In the genomic region with DNA sequence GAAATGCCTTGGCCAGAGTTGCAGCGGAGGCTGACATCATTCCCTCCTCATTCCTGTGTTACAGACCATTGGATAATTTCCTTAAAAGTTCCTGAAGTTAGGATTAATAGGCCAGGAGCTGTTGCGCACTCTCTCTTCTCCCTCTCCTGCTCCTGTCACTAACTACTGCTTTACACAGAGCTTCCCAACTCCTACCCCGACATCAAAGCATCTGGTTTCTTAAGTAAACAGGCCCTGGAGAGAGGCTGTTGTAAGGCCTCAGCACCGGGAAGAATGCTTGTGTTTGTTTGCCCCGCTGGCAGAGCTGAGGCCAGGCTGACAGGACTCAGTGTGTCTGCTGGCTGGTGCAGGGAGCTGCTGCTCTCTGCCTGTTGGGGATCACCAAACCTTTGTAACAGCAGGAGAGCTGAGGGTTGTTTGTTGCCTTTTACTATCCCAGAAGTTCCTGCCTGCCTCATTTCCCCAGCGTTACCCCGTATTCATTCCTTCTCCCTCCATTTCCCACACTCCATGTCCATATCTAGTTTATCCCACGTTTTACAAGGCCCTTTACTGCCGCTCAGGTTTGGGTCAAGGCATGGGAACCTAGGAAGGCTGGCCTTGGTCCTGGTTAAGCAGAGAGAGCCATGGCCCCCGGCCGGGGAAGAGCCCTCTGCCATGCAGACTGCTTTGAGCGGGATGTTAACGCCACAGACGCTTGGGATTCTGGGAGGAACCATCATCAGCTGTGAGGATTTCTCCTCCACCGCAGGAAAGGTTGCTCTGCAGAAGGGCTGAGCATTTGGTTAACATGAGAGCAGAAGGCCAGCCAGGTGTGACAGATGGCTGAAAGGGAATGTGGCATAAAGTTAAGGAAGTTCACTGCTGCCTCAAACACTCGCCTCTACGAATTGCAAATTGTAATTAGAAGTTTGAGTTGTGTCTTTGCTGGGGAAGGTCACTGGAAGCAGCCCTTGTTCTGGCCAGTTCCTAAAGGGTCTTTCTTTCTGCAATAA, we compare ENCODE assay signal across 8 mouse cellular contexts. TPM values are rescaled to one million over a fixed set of nuclear protein-coding genes. Genes with fewer than 3 reads are reported as not detected.
A peak's percentile ranks its signal among the peaks of the same experiment; 100 is the strongest.
DNase-seq lines count a peak whose midpoint lies in the region; ATAC-seq and TF ChIP-seq lines count a peak whose summit lies in the region.

No protein-coding gene starts in this region.

- no peaks in the 10 kb centered on the region for H3K27me3 ChIP-seq in embryonic facial prominence, embryonic 12.5 days
- no peaks in the 10 kb centered on the region for H3K27me3 ChIP-seq in intestine, embryonic 15.5 days (replicated peaks)
- H3K27me3 ChIP-seq in lung, postnatal 0 days (replicated peaks; ENCODE audit: insufficient read depth, low read length) = no peaks in the 10 kb centered on the region

- peak overlapping the region; percentile 13; the same call in 1 of the 2 replicates for H3K9ac ChIP-seq in embryonic facial prominence, embryonic 12.5 days
- H3K9ac ChIP-seq in intestine, embryonic 15.5 days = 0 out of 2 replicates have a peak overlapping the region, but pooled peaks have one; percentile 21
- H3K9ac ChIP-seq in lung, postnatal 0 days (replicated peaks; ENCODE audit: low read depth) = no peak overlapping the region

- peaks cover 35% of the 10 kb centered on the region for H3K4me1 ChIP-seq in embryonic facial prominence, embryonic 12.5 days
- H3K4me1 ChIP-seq in intestine, embryonic 15.5 days (replicated peaks) = peaks cover 24% of the 10 kb centered on the region
- H3K4me1 ChIP-seq in lung, postnatal 0 days (ENCODE audit: insufficient read depth, low read depth, low read length) = peaks cover 28% of the 10 kb centered on the region; the same call in 1 of the 2 replicates

- no peaks in the 10 kb centered on the region for H3K9me3 ChIP-seq in embryonic facial prominence, embryonic 12.5 days
- H3K9me3 ChIP-seq in intestine, embryonic 15.5 days = no peaks in the 10 kb centered on the region
- H3K9me3 ChIP-seq in lung, postnatal 0 days (ENCODE audit: low read length) = no peaks in the 10 kb centered on the region

- TF ChIP-seq CTCF in layer of hippocampus, adult 2 months (conservative IDR thresholded peaks at IDR 0.05) = no peak
- TF ChIP-seq CTCF in lung, postnatal 0 days (IDR thresholded peaks at IDR 0.05) = no peak

- DNase-seq in layer of hippocampus, adult 2 months (ENCODE audit: low spot score in 2 of 2) = peak in 1 of 2 experiments; percentile 65
- no peak for DNase-seq in layer of hippocampus, adult 9-11 months
- peak; percentile 84 for DNase-seq in lung, postnatal 0 days (ENCODE audit: low spot score)
- peak; percentile 52 for DNase-seq in yolk sac, embryonic 10.5 days (ENCODE audit: low spot score)
- no peak for DNase-seq in thymus, postnatal 14 days
- no peak for DNase-seq in right cerebral cortex, postnatal 25 days

- H3K4me2 ChIP-seq in embryonic facial prominence, embryonic 12.5 days (replicated peaks) = peak overlapping the region; percentile 24
- H3K4me2 ChIP-seq in intestine, embryonic 15.5 days (replicated peaks) = peak overlapping the region; percentile 26
- peak overlapping the region; percentile 95 for H3K4me2 ChIP-seq in lung, postnatal 0 days (replicated peaks; ENCODE audit: low read depth, low read length)

- TF ChIP-seq EP300 in lung, postnatal 0 days (IDR thresholded peaks at IDR 0.05) = peak; percentile 56

- ATAC-seq in embryonic facial prominence, embryonic 12.5 days (ENCODE audit: insufficient number of reproducible peaks, insufficient read depth, low FRiP score, low TSS enrichment) = no peak
- peak; percentile 27 for ATAC-seq in intestine, embryonic 15.5 days
- ATAC-seq in lung, postnatal 0 days = peak; percentile 44

- H3K27ac ChIP-seq in layer of hippocampus, adult 2 months = peak overlapping the region; percentile 92
- 0 out of 2 replicates have a peak overlapping the region, but pooled peaks have one; percentile 32 for H3K27ac ChIP-seq in embryonic facial prominence, embryonic 12.5 days
- peak overlapping the region; percentile 24; the same call in 1 of the 2 replicates for H3K27ac ChIP-seq in intestine, embryonic 15.5 days
- H3K27ac ChIP-seq in lung, postnatal 0 days (ENCODE audit: low read length) = peak overlapping the region; percentile 86

- H3K36me3 ChIP-seq in embryonic facial prominence, embryonic 12.5 days = no peaks in the 10 kb centered on the region
- H3K36me3 ChIP-seq in intestine, embryonic 15.5 days = no peaks in the 10 kb centered on the region
- no peaks in the 10 kb centered on the region for H3K36me3 ChIP-seq in lung, postnatal 0 days (ENCODE audit: insufficient read depth, low read length)

- 16% methylated on average over 17 of the region's 17 CpGs for WGBS in embryonic facial prominence, embryonic 12.5 days
- WGBS in intestine, embryonic 15.5 days = 30% methylated on average over 17 of the region's 17 CpGs
- WGBS in lung, postnatal 0 days = 31% methylated on average over 17 of the region's 17 CpGs

- H3K4me3 ChIP-seq in layer of hippocampus, adult 2 months = peak overlapping the region; percentile 71
- no peak overlapping the region for H3K4me3 ChIP-seq in embryonic facial prominence, embryonic 12.5 days
- no peak overlapping the region for H3K4me3 ChIP-seq in intestine, embryonic 15.5 days (replicated peaks)
- H3K4me3 ChIP-seq in lung, postnatal 0 days (ENCODE audit: low read depth, low read length) = no peak overlapping the region; the same call in 1 of the 2 replicates

RNA-seq across cellular contexts. Expression of a gene that starts 4.2 kb away (rescaled TPM):
- total RNA-seq in layer of hippocampus, adult 2 months (2021) = 100 to 1,000 TPM; 360 to 361 TPM
- polyA plus RNA-seq in embryonic facial prominence, embryonic 12.5 days (2016; fragmentation: Nextera tagmentation; extraction: Ambion mirVana) = 15.8 and 18.2 TPM in 2 replicates
- polyA plus RNA-seq in intestine, embryonic 15.5 days (2015; fragmentation: Nextera tagmentation; extraction: Ambion mirVana) = 9.4 and 10.4 TPM in 2 replicates
- 30.8 and 34.2 TPM in 2 replicates for polyA plus RNA-seq in lung, postnatal 0 days (2015; fragmentation: Nextera tagmentation; extraction: Ambion mirVana)

RNA-seq across cellular contexts. Expression of a gene that starts 31.4 kb away (rescaled TPM):
- total RNA-seq in layer of hippocampus, adult 2 months (2021) = 10 to 100 TPM; 68.2 to 76.8 TPM
- 263 and 288 TPM in 2 replicates for polyA plus RNA-seq in embryonic facial prominence, embryonic 12.5 days (2016; fragmentation: Nextera tagmentation; extraction: Ambion mirVana)
- 271 and 291 TPM in 2 replicates for polyA plus RNA-seq in intestine, embryonic 15.5 days (2015; fragmentation: Nextera tagmentation; extraction: Ambion mirVana)
- polyA plus RNA-seq in lung, postnatal 0 days (2015; fragmentation: Nextera tagmentation; extraction: Ambion mirVana) = 156 and 163 TPM in 2 replicates

Comparison
In these comparisons a context has a peak if more than half of its experiments do, and no peak if none do; other contexts are left out.
1. DNase-seq: peak in lung, postnatal 0 days (single experiment) and yolk sac, embryonic 10.5 days (single experiment); none in layer of hippocampus, adult 9-11 months (single experiment), thymus, postnatal 14 days (single experiment) and right cerebral cortex, postnatal 25 days (single experiment).
2. H3K27ac ChIP-seq: peak in every context shown above with its lines; median percentile 92 in layer of hippocampus, adult 2 months; 86 in lung, postnatal 0 days; 32 in embryonic facial prominence, embryonic 12.5 days; 24 in intestine, embryonic 15.5 days.
3. H3K4me2 ChIP-seq: peak in every context shown above with its lines; median percentile 95 in lung, postnatal 0 days; 26 in intestine, embryonic 15.5 days; 24 in embryonic facial prominence, embryonic 12.5 days.